Mouse (Mus musculus): ENCODE results near the gene Fgfr2.

The Fgfr2 gene

DNA sequence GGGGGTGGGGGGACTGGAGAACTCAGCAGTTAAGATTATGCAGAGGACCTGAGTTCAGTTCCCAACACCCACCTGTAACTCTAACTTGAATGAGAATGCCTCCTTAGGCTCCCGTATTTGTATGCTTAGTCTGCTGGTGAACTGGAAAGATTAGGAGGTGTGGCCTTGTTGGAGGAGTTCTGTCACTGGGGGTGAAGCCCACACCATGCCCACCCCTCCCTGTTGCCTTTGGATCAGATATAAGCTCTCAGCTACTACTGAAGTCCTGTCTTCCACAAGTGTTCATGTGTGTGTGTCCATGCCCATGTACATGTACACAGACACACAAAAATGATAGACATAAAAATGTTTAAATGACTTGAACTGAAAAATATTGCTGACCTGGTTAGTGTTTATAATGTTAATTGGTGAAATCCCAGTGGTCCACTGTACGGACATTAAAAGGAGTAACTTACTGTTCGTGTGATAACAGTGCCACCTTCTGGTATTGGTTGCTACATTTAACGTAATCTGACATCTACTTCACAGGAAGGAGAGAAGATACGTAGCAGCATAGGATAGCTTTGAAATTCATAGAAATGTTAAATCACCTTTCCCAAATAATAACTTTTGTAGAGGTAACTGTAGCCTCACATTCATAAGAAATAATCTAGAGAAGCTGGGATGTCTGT lies 2208.3 kb downstream of the Fgfr2 start:
- DNase-seq (ENCODE audit: low spot score in 2 of 2), result no peak

- DNase-seq (ENCODE audit: low spot score in 2 of 2), result no peak
Measured at GRCm38 (mm10) chr7:130910841-130911240, 2212.3 kb downstream of the Fgfr2 start.

DNA sequence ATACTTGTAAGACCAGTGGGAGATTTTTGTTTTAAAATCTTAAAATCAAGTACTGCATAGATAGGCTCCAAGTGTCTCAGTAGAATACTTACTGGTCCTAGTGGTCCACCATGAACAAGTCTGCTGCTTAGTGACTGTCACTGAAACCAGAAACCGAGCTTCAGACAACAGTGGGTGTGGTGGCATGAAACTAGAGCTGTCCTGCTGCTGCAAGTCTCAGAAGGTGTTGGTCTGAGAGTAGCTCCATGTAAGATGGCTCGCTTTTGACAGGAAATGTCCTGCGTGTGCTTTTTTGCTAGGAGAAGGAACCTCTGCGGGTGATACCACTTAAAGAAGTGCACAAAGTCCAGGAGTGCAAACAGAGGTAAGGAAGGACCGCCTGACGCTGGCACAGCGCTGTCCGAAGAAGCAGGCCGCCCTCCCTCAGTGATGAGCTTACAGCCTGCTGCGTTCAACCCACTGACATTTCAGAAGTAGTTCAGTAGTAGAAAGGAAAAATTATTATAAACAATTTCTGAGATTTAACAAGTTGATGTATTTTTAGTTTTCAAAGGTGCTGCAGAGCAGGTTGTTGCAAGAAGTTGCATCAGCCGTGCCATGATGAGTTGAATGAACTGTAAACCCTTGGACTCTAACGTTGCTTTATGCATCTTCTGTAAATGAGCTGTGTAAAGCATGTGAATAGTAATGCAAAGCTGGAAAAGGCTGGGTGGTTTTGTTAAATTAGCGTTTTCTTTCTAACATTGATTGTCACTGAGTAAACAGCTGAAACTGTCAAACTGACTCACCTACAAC lies 2218.4 kb downstream of the Fgfr2 start:
- no peak for DNase-seq (ENCODE audit: low spot score in 2 of 2)

GRCm38 (mm10) chr7:130903505-130904074 lies 2219.6 kb downstream of the Fgfr2 start:
- peak; percentile 49 to 62 for DNase-seq (ENCODE audit: low spot score in 2 of 2)

- DNase-seq (ENCODE audit: low spot score in 2 of 2), result no peak
Measured at GRCm38 (mm10) chr7:130902929-130903328, 2220.2 kb downstream of the Fgfr2 start.

- no peak for DNase-seq (ENCODE audit: low spot score in 2 of 2)
Measured at GRCm38 (mm10) chr7:130900233-130900848, 2222.8 kb downstream of the Fgfr2 start.

GRCm38 (mm10) chr7:130898373-130898772 lies 2224.8 kb downstream of the Fgfr2 start:
- DNase-seq (ENCODE audit: low spot score in 2 of 2), result no peak

DNA sequence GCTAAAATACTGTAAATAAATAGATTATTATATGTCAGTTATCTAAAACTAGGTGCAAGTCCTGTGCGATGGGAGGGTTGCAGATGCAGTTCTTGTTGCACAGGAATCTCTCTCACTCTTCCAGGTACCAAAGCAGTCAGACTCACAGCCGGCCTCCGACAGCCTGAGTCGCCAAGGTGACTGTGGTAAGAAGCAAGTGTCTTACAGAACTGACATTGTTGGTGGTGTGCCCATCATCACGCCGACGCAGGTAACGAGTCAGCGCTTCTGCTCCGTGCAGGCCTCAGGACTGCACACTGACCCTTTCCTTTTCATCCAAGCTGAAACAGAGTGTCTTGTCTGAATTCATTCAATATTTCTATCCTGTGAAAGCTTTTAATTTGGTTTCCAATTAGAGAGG lies 2225.9 kb downstream of the Fgfr2 start:
- no peak for DNase-seq (ENCODE audit: low spot score in 2 of 2)

- peak in 1 of 2 experiments; percentile 32 for DNase-seq (ENCODE audit: low spot score in 2 of 2)
Measured at GRCm38 (mm10) chr7:130896064-130896463, 2227.1 kb downstream of the Fgfr2 start.

DNA sequence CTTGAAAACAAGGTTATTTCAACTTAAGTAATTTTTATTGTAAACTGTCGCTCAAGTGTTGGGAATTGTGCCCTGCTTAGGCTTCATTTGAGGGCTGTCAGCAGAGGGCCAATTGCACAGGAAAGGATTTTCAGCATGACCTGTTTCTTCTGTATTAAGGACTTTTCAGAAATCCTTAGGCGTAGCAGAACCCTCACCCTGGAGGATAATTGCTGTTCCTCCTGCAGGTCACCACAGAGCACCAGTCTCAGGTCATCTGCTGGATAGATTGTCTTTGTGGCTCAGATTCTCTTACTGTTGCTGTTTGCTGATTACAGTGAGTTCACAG lies 2227.6 kb downstream of the Fgfr2 start:
- no peak for DNase-seq (ENCODE audit: low spot score in 2 of 2)

DNA sequence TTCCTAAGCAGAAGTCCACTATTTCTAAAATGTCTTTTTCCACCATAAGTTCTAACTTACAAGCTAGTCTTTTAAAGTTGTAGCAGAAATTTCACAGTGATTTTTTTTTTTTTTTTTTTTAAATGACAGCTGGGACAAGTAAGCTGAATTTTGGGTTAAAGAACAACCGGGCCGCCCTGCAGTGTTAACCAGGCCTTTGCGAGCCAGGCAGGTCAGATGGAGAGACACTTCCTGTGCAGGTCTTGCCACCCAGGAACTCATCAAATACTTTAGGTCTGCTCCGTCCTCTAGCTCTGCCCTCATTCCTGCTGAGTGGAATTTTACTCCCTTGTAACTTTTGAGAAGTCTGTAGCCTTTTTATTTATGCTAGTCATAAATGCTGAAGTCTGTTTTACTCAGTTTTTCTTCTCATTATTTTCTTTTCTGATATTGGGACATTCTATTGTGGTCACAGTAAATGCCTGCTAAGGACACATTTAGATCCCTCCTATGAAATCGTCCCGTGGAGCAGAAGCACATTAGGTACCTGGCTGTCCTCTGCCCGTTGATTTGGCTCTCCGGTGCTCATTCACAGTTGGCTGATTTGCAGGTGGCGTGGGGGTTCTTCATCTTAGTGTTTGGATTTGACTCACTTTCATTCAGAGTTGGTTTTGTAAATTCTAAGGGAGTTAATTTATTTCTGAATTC lies 2228.1 kb downstream of the Fgfr2 start:
- no peak for DNase-seq (ENCODE audit: low spot score in 2 of 2)

DNA sequence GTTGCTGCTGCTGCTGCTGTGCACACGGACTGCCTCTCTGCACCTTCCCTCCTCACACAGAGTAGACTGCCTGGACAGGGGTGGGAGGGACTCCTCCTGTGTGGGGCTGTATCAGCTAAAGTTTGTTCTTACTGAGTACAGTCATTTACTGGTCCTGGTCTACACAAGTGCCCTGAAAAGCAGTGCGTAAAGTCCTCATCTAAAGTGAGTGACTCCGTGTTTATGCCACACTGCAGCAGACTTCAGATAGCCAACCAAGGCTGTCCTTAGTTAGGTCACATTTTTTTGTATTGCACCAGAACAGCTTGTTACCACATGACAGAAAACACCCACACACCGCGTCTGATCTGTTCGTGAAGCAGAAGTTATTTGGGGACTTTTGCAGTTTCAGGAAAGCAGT lies 2230.2 kb downstream of the Fgfr2 start:
- peak; percentile 59 to 78 for DNase-seq (ENCODE audit: low spot score in 2 of 2)

DNA sequence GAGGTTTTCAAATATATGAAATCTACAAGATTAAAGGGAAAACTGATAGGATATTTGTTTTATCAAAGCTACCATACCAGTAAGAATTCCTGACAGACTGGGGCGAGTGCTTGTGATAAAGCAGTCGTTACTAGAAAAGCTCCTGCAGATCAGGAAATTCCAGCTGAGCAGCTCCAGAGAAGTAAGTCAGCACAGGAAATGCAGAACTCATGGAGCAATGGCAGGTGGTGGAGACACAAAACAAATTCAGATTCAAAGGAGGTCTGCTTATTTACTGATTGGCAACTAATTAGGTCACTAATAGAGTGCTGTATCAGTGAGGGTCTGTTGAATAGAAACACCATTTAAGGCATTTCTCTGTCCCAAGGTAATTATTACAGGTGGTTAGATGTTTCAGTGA lies 2232.3 kb downstream of the Fgfr2 start:
- no peak for DNase-seq (ENCODE audit: low spot score in 2 of 2)

- DNase-seq (ENCODE audit: low spot score in 2 of 2), result peak; percentile 30 to 66
Measured at GRCm38 (mm10) chr7:130887946-130888345, 2235.2 kb downstream of the Fgfr2 start.

- DNase-seq (ENCODE audit: low spot score in 2 of 2), result no peak
Measured at GRCm38 (mm10) chr7:130886246-130886645, 2236.9 kb downstream of the Fgfr2 start.

DNA sequence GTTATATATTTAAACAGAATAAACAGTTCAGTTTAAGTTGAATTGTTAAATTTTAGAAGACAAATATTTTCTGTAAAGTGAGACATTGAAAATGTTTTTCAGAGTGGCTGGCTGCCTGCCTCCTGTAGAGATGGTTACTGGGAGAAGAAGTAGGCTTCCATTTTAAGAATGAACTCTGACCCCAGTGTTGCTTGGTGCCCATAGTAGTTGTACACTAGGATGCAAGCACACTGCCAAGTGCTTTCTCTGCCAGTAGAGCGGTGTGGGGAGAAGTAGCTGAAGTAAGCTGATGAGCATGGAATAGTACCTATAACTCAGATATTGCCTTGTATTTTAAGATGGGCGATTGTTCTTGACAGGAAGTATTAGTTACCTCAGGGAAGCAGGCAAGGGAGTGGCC lies 2239.0 kb downstream of the Fgfr2 start:
- DNase-seq (ENCODE audit: low spot score in 2 of 2), result no peak

DNA sequence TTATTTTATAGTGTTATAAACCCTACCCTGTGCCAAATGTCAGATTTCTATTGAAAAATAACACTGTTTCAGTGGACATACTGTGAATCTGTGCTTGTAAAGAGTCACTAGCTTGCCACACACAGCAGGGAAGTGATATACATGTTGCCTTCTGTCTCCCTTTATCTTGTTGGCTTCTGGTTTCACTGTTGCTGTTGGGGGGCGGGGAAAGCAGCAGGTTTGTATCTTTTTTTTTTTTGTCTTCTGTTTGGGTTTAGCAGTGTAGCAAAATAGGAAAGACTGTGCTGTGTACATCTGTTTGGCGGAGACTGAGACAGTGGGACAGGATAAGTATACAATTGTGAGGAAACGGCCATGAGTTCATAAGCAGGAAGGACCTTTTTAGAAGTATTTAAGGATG lies 2255.9 kb downstream of the Fgfr2 start:
- DNase-seq (ENCODE audit: low spot score in 2 of 2), result no peak

GRCm38 (mm10) chr7:130866640-130867039 lies 2256.5 kb downstream of the Fgfr2 start:
- DNase-seq (ENCODE audit: low spot score in 2 of 2), result no peak

GRCm38 (mm10) chr7:130865613-130866591 lies 2257.2 kb downstream of the Fgfr2 start, which contains the start of gene Plekha1:
Gene Plekha1 (plus strand): TSS chr7:130865756.
- DNase-seq (ENCODE audit: low spot score in 2 of 2), result peak; percentile 99

DNA sequence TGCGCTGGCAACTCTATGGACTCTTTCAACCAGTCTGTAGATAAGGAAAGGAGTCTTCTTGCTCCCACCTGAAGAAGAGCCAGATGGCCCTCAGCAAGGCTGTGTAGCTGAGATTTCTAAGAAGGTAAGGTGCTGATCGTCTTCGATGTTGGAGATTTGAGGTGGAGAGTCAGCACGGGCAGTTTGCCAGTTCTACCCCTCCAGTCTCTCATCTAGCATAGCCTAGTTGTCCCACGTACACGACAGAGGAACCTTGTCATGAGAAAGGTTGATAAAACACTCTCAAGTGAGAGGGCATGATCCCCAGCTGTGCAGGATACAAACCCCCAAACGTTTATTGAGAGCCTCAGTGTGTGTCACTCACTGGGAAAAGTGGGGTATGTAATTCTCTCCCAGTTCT lies 2258.4 kb downstream of the Fgfr2 start:
- DNase-seq (ENCODE audit: low spot score in 2 of 2), result no peak

GRCm38 (mm10) chr7:130862501-130862900 lies 2260.6 kb downstream of the Fgfr2 start:
- DNase-seq (ENCODE audit: low spot score in 2 of 2), result no peak
